Mouse (Mus musculus) intestine, postnatal 0 days (tissue): ENCODE data around the gene Trmt10c. TPM values are rescaled to one million over a fixed set of nuclear protein-coding genes. Genes with fewer than 3 reads are reported as not detected.
"Not testable (repeated sequence)": the region's sequence is repeated elsewhere in the genome, so short reads cannot be mapped to it uniquely, and the experiment has no call there.

Experiments used
- ATAC-seq: fragments of 200-750 bp; cut with Nextera tagmentation; 2 replicates; pipeline ENCODE4 v1.8.0; 2017; ENCODE audit warnings: mild to moderate bottlenecking, moderate TSS enrichment, moderate library complexity
- H3K27ac ChIP-seq: fragments of 300-500 bp; sonication (generic); 2 replicates; pipeline ENCODE4 v1.5.1; 2014; ENCODE audit warnings: mild to moderate bottlenecking, low read depth, low read length, moderate library complexity
- H3K27me3 ChIP-seq: fragments of 300-500 bp; sonication (generic); replicated peaks from 2 replicates; pipeline ENCODE4 v1.6.1; 2014; ENCODE audit warnings: low read length, mixed read lengths; ENCODE audit not compliant: control insufficient read depth, insufficient read depth
- H3K36me3 ChIP-seq: fragments of 300-500 bp; sonication (generic); 2 replicates; pipeline ENCODE4 v1.6.1; 2014; ENCODE audit warnings: mild to moderate bottlenecking, moderate library complexity; ENCODE audit not compliant: control insufficient read depth, insufficient read depth
- H3K4me1 ChIP-seq: fragments of 300-500 bp; sonication (generic); replicated peaks from 2 replicates; pipeline ENCODE4 v1.6.1; 2014; ENCODE audit warnings: antibody characterized with exemption, low read length, mixed read lengths; ENCODE audit not compliant: control insufficient read depth, insufficient read depth
- H3K4me2 ChIP-seq: fragments of 300-500 bp; sonication (generic); replicated peaks from 2 replicates; pipeline ENCODE4 v1.6.1; 2014; ENCODE audit warnings: low read depth, mild to moderate bottlenecking, moderate library complexity
- H3K4me3 ChIP-seq: fragments of 300-500 bp; sonication (generic); 2 replicates; pipeline ENCODE4 v1.5.1; 2014; ENCODE audit warnings: low read depth, low read length
- H3K9ac ChIP-seq: fragments of 300-500 bp; sonication (generic); 2 replicates; pipeline ENCODE4 v1.6.1; 2014; ENCODE audit warnings: mild to moderate bottlenecking, low read depth, low read length
- H3K9me3 ChIP-seq: fragments of 300-500 bp; sonication (generic); 2 replicates; pipeline ENCODE4 v1.6.1; 2016; ENCODE audit warnings: mixed run types; ENCODE audit not compliant: control insufficient read depth
- CTCF ChIP-seq: sonication (generic); IDR thresholded peaks from 2 replicates; pipeline ENCODE4 v1.5.1; 2016; ENCODE audit warnings: low read depth, mild to moderate bottlenecking, control low read depth, antibody characterized with exemption, moderate library complexity
- WGBS: fragments of 180-500 bp; shearing (Covaris S2); extraction: QIAGEN DNeasy Blood & Tissue Kit; methylation state at CpG from one replicate; pipeline ENCODE4 v1.1.7; 2014; 5-methylcytosine and 5-hydroxymethylcytosine counted together
- polyA plus RNA-seq: library from polyadenylated mRNA; unstranded; fragments of >200 nt; fragmentation: Nextera tagmentation; extraction: Ambion mirVana; gene quantifications from 2 replicates; pipeline ENCODE4 v1.2.1, GENCODE M21; 2015

Trmt10c gene
- polyA plus RNA-seq, 1 experiment from 2014 or later = 14.7 TPM

GRCm38 (mm10) chr16:56075222-56076111 is 37.8 kb upstream of the Trmt10c start:
- peak overlapping the region; percentile 66 for H3K9ac ChIP-seq
- H3K4me3 ChIP-seq = peak overlapping the region; percentile 79
- WGBS = under 1% methylated on average over 52 of the region's 66 CpGs
- H3K4me1 ChIP-seq = no peaks in the 10 kb centered on the region
- peak; percentile 88 for ATAC-seq
- no peaks in the 10 kb centered on the region; the same call in 1 of the 2 replicates for H3K36me3 ChIP-seq
- H3K27me3 ChIP-seq = no peaks in the 10 kb centered on the region
- H3K4me2 ChIP-seq = peak overlapping the region; percentile 71
- no peaks in the 10 kb centered on the region for H3K9me3 ChIP-seq
- peak overlapping the region; percentile 84 for H3K27ac ChIP-seq
- TF ChIP-seq CTCF = no peak

- TF ChIP-seq CTCF = no peak
- Histone ChIP-seq H3K4me3 (no peak overlapping the region; the same call in 1 of the 2 replicates), H3K36me3 (no peaks in the 10 kb centered on the region; the same call in 1 of the 2 replicates), H3K27ac (no peak overlapping the region), H3K27me3 (no peaks in the 10 kb centered on the region), H3K9me3 (no peaks in the 10 kb centered on the region), H3K9ac (no peak overlapping the region), H3K4me1 (no peaks in the 10 kb centered on the region), H3K4me2 (no peak overlapping the region)
- WGBS = 76% methylated on average over 5 of the region's 5 CpGs
- no peak for ATAC-seq
Measured at GRCm38 (mm10) chr16:56074565-56074964, 36.9 kb upstream of the Trmt10c start.

- WGBS = 95% methylated on average over 1 of the region's 1 CpGs
- Histone ChIP-seq H3K27me3 (no peaks in the 10 kb centered on the region), H3K4me1 (no peaks in the 10 kb centered on the region), H3K27ac (no peak overlapping the region), H3K4me2 (no peak overlapping the region), H3K36me3 (no peaks in the 10 kb centered on the region; the same call in 1 of the 2 replicates), H3K4me3 (no peak overlapping the region), H3K9ac (no peak overlapping the region), H3K9me3 (no peaks in the 10 kb centered on the region)
- no peak for ATAC-seq
- TF ChIP-seq CTCF = no peak
Measured at GRCm38 (mm10) chr16:56074122-56074521, 36.5 kb upstream of the Trmt10c start.

GRCm38 (mm10) chr16:56073150-56073549 is 35.5 kb upstream of the Trmt10c start:
- not testable (repeated sequence) for H3K4me2 ChIP-seq, ATAC-seq, H3K4me1 ChIP-seq, H3K9me3 ChIP-seq, H3K27me3 ChIP-seq, H3K9ac ChIP-seq, H3K36me3 ChIP-seq, H3K27ac ChIP-seq, H3K4me3 ChIP-seq
- WGBS = 93% methylated on average over 6 of the region's 6 CpGs

GRCm38 (mm10) chr16:56072533-56072932 is 34.9 kb upstream of the Trmt10c start:
- Histone ChIP-seq H3K36me3 (no peaks in the 10 kb centered on the region), H3K27ac (no peak overlapping the region), H3K4me2 (no peak overlapping the region), H3K9me3 (no peaks in the 10 kb centered on the region), H3K4me3 (no peak overlapping the region), H3K9ac (no peak overlapping the region), H3K27me3 (no peaks in the 10 kb centered on the region), H3K4me1 (no peaks in the 10 kb centered on the region)
- no peak for TF ChIP-seq CTCF
- WGBS = 80% methylated on average over 6 of the region's 6 CpGs
- no peak for ATAC-seq

GRCm38 (mm10) chr16:56071317-56072232 is 34.0 kb upstream of the Trmt10c start:
- no peak overlapping the region for H3K9ac ChIP-seq
- no peak overlapping the region for H3K4me3 ChIP-seq
- TF ChIP-seq CTCF = no peak
- H3K27ac ChIP-seq = no peak overlapping the region
- WGBS = 33% methylated on average over 5 of the region's 5 CpGs
- no peak for ATAC-seq
- H3K36me3 ChIP-seq = no peaks in the 10 kb centered on the region
- no peak overlapping the region for H3K4me2 ChIP-seq
- no peaks in the 10 kb centered on the region for H3K4me1 ChIP-seq
- H3K27me3 ChIP-seq = no peaks in the 10 kb centered on the region
- H3K9me3 ChIP-seq = no peaks in the 10 kb centered on the region
